Mouse (Mus musculus): ENCODE data around the gene Gm20683.

DNA sequence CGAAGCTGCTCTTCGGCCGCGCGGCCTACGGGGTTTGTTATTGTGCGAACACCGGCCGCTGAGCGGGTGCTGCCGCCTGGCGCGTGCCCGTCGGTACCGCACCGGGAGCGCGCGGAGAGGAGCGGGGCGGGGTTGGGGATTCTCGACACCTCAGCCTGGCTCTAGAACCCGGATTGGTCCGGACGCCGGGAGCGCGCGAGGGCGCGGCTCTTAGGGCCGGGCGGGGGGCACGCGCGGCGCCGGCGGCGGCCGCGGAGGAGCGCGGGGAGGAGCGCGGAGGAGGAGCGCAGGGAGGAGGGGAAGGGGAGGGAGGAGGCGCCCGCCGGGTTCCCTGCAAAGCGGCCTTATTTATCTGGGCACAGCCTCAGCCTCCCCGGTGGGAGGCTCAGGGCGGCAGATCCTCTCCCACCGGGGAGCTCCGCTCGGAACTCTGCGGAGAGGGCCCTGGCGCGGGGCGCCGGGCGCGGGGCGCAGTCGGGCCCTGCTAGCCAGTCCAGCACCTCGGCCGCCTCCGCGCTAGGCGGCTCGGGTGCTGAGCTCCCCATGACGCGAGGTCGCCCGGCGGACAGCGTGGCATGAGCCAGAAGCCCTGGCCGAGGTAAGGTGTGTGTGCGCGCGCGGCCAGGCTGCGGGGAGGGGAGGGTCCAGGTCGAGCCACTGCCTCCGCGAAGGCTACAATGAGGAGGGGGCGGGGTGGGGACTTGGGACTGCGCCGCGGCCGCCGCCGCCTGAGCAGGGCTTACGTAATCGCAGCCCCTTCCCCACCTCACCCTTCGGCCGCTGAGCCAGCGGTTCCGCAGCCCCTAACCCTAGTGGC is 32.6 kb downstream of the Gm20683 start, which contains the start of gene Fbxl16:
- TF ChIP-seq CTCF (IDR thresholded peaks at IDR 0.05) (peak; percentile 44), EP300 (IDR thresholded peaks at IDR 0.05) (no peak)

Data from lung, postnatal 0 days (tissue).